Mouse (Mus musculus) forebrain, embryonic 12.5 days (tissue): ENCODE results near the gene Zfr. TPM values are rescaled to one million over a fixed set of nuclear protein-coding genes. Genes with fewer than 3 reads are reported as not detected.

Experiments used
- ATAC-seq: fragments of 200-750 bp; cut with Nextera tagmentation; 2 replicates; pipeline ENCODE4 v1.8.0; 2017; ENCODE audit warnings: moderate TSS enrichment; ENCODE audit not compliant: low FRiP score
- H3K27ac ChIP-seq: fragments of 300-500 bp; sonication (generic); 2 replicates; pipeline ENCODE4 v1.5.1; 2016; ENCODE audit warnings: mild to moderate bottlenecking
- H3K27me3 ChIP-seq: fragments of 300-500 bp; sonication (generic); 2 replicates; pipeline ENCODE4 v1.6.1; 2016; ENCODE audit warnings: mild to moderate bottlenecking
- H3K36me3 ChIP-seq: fragments of 300-500 bp; sonication (generic); replicated peaks from 2 replicates; pipeline ENCODE4 v1.6.1; 2016; ENCODE audit warnings: mild to moderate bottlenecking
- H3K4me1 ChIP-seq: fragments of 300-500 bp; sonication (generic); 2 replicates; pipeline ENCODE4 v1.6.1; 2016
- H3K4me2 ChIP-seq: fragments of 300-500 bp; sonication (generic); 2 replicates; pipeline ENCODE4 v1.6.1; 2016; ENCODE audit warnings: mild to moderate bottlenecking, moderate library complexity
- H3K4me3 ChIP-seq: fragments of 300-500 bp; sonication (generic); replicated peaks from 2 replicates; pipeline ENCODE4 v1.5.1; 2016; ENCODE audit warnings: mild to moderate bottlenecking
- H3K9ac ChIP-seq: fragments of 300-500 bp; sonication (generic); 2 replicates; pipeline ENCODE4 v1.6.1; 2016; ENCODE audit warnings: mild to moderate bottlenecking
- H3K9me3 ChIP-seq: fragments of 300-500 bp; sonication (generic); 2 replicates; pipeline ENCODE4 v1.6.1; 2016
- WGBS: fragments of 180-500 bp; shearing (Covaris S2); methylation state at CpG from one replicate; pipeline ENCODE4 v1.1.7; 2016; 5-methylcytosine and 5-hydroxymethylcytosine counted together
- polyA plus RNA-seq: library from polyadenylated mRNA; unstranded; fragments of >200 nt; fragmentation: Nextera tagmentation; extraction: Ambion mirVana; gene quantifications from 2 replicates; pipeline ENCODE4 v1.2.1, GENCODE M21; 2016

Gene Zfr
- polyA plus RNA-seq: 117 and 131 TPM in 2 replicates

DNA sequence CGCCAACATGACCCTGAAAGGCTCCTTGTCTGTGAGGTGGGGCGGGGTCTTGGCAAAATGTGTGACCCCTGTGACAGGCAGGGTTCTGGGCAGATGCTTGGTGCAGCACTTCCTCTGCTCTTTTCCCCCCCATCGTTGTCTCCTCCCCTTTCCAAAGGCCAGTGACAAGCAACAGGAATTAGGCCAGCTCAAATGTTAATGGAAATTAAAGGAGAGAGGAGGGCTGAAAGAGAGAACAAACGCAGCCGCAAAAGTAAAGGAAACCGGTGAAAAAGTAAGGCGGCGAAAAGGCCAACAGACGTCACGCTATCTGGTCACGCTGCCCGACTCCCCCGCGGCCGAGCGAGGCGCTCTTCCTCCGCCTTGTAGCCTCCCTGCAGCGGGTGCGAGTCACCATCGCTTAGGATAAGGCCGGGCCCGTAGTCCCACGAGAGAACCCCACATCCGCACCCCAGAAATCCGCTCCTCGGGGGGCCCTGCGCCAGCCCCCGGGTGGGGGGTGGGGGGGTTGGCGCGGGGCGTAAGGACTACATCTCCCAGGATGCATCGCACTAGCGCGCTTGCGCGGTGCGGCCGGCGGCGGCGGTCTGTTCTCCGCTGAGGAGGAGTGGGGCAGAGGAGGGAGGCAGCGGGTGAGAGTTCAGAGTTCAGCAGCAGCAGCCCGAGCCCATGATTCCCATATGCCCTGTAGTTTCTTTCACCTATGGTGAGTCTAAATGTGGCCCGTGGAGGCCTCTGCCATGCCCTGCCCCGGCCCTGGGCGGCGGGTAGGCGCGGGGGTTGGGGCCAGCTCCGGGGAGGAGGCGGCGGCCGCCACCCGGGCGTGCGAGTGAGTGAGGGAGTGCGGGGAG, at the start of gene Zfr:
Gene Zfr (plus strand): TSS at position 590 of the 851 bp plus-strand sequence.
- peak; percentile 95 for ATAC-seq
- H3K9me3 ChIP-seq: no peaks in the 10 kb centered on the region
- under 1% methylated on average over 58 of the region's 59 CpGs for WGBS
- peaks cover 5% of the 10 kb centered on the region; the same call in 1 of the 2 replicates for H3K27me3 ChIP-seq
- H3K4me1 ChIP-seq: peaks cover 13% of the 10 kb centered on the region; the same call in 1 of the 2 replicates
- H3K36me3 ChIP-seq: no peaks in the 10 kb centered on the region
- H3K4me3 ChIP-seq: peak within 1 kb of the TSS; percentile 99
- peak within 1 kb of the TSS; percentile 87 for H3K4me2 ChIP-seq
- peak within 1 kb of the TSS; percentile 100 for H3K9ac ChIP-seq
- H3K27ac ChIP-seq: peak within 1 kb of the TSS; percentile 91

DNA sequence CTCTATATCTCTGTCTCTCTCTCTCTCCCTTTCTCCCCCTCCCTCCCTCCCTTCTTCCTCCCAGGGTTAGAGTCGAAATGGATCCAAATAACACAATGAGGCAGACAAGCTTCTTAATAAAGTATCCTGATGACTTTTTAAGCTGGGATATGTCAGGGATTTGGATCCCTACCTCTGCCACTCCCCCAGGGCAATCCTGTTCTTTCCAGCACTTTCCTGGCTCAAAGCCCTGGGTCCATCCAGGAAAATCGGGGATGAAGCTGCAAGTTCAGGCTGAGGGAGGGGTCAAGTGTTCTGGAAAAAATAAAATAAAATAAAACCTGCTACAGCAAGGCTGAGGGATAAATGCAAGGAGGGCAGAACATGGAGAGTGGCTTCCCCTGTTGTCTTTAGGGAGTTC, 49.7 kb upstream of the Zfr start:
- Histone ChIP-seq H3K27ac (no peak overlapping the region), H3K4me2 (no peak overlapping the region), H3K36me3 (no peaks in the 10 kb centered on the region), H3K27me3 (no peaks in the 10 kb centered on the region), H3K9ac (no peak overlapping the region), H3K4me1 (no peaks in the 10 kb centered on the region), H3K9me3 (0 out of 2 replicates have a peak, but pooled peaks cover 6% of the 10 kb centered on the region), H3K4me3 (no peak overlapping the region)
- 88% methylated on average over 2 of the region's 2 CpGs for WGBS
- no peak for ATAC-seq

DNA sequence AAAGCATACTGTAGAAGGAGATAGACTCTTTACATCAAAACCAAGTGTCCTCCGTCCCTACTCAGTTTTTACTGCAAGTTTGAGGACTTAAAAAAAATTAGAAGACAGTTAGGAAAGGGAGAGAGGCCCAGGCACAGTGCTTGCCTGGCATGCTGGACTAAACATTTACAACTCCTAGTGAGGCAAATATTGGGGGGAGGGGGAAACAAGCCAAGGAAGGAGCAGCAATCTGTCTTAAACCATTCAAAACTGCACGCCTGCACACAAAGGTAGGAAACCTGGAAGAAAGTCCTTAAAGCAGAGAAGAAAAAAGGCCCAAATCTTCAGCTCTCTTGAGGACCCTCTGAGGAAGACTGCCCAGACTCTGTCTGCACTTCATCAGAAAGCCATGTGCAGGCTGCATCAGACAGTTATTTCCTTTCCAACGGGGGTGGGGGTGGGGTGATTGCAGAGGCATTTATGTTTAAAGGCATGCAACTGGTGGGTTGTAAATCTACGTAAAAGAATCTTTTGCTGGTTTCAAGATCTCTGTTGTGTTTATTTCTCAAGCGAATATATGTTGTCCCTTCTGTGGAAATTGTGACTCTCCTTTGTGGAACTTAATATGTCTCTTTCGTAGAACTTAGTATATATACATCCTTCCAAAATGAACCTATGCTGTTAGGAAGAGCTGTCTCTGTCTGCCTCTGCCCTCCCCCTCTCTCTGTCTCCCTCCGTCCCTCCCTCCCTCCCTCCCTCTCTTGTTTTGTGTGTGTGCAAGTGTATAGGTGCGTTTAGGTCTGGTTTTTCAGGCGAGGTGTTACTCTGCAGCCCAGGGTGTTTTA, 49.0 kb upstream of the Zfr start:
- ATAC-seq: no peak
- H3K27ac ChIP-seq: no peak overlapping the region
- 75% methylated on average over 9 of the region's 9 CpGs for WGBS
- no peak overlapping the region for H3K9ac ChIP-seq
- no peak overlapping the region for H3K4me2 ChIP-seq
- H3K4me1 ChIP-seq: no peaks in the 10 kb centered on the region
- H3K27me3 ChIP-seq: no peaks in the 10 kb centered on the region
- no peak overlapping the region for H3K4me3 ChIP-seq
- H3K9me3 ChIP-seq: 0 out of 2 replicates have a peak, but pooled peaks cover 2% of the 10 kb centered on the region
- no peaks in the 10 kb centered on the region for H3K36me3 ChIP-seq

DNA sequence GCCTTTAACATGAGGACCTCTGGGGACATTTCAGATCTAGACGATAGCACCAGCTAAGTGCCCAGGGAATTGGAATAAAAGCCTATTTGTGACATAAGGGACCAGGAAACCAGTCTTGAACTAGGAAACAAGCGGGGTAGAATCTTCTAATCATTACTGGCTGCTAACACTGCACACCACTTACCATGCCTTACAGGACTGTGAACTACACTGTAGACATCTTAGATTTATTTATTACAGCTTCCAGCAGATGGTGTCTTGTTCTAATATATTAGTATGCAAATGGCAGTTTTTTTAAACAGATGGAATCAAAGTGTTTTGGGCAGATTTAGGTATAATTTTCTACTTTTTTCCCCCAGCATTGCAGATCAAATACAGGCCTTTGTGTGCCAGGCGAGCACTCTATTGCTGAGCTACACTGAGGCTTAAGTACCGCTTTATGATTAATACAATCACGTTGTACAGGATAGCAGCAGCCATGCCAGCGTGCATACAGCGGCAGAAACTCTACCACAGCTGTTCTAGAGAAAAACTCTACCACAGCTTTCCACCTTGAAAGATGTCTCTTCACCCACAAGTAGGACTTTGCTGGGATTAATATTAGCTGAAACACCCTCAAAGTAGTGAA, 44.8 kb upstream of the Zfr start:
- Histone ChIP-seq H3K9ac (no peak overlapping the region), H3K4me2 (no peak overlapping the region), H3K27ac (no peak overlapping the region), H3K4me1 (no peaks in the 10 kb centered on the region), H3K9me3 (no peaks in the 10 kb centered on the region), H3K27me3 (no peaks in the 10 kb centered on the region), H3K36me3 (no peaks in the 10 kb centered on the region), H3K4me3 (no peak overlapping the region)
- ATAC-seq: no peak
- WGBS: 88% methylated on average over 7 of the region's 7 CpGs

DNA sequence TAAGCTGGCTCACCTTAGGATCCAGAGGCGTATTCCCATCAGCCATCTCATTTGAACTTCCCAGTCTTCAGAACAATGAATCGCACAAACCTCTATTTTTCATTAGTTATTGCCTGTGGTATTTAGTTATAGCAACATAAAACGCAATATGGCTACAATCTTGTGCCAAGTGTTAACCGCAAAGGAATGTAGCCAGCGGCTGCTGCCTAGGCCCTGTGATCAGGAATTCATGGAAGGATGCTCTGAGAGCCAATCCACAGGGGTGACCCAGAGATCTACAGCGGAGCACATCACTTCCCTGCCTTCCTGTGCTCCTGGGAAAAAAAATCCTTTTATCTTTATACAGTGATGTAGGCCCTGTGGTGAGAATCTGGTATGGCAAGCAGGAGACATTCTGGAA, 43.2 kb upstream of the Zfr start:
- ATAC-seq: no peak
- H3K36me3 ChIP-seq: no peaks in the 10 kb centered on the region
- H3K9ac ChIP-seq: no peak overlapping the region
- 95% methylated on average over 6 of the region's 6 CpGs for WGBS
- no peak overlapping the region for H3K27ac ChIP-seq
- H3K9me3 ChIP-seq: no peaks in the 10 kb centered on the region
- H3K4me1 ChIP-seq: no peaks in the 10 kb centered on the region
- H3K4me2 ChIP-seq: no peak overlapping the region
- no peaks in the 10 kb centered on the region for H3K27me3 ChIP-seq
- H3K4me3 ChIP-seq: no peak overlapping the region

DNA sequence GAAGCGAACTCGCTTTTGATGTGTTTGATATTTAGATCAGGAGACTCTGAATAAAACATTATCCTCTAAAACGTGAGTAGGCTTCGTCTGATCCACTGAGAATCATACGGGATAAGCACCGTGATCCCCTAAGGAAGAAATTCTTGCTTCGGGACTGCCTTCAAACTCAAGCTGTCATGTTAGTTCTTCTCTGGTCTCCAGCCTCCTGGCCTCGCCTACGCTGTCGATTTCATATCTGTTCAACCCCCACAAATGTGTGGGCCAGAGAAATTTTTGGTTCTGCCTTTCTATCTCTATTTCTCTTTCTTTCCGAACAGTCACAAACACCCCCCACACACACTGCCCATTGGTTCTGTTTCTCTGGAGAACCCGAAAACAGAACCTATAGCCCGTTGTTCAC, 35.3 kb upstream of the Zfr start:
- Histone ChIP-seq H3K36me3 (no peaks in the 10 kb centered on the region), H3K4me2 (no peak overlapping the region), H3K9me3 (no peaks in the 10 kb centered on the region), H3K9ac (no peak overlapping the region), H3K4me3 (no peak overlapping the region), H3K27me3 (no peaks in the 10 kb centered on the region), H3K4me1 (no peaks in the 10 kb centered on the region), H3K27ac (no peak overlapping the region)
- no peak for ATAC-seq
- 94% methylated on average over 13 of the region's 13 CpGs for WGBS

DNA sequence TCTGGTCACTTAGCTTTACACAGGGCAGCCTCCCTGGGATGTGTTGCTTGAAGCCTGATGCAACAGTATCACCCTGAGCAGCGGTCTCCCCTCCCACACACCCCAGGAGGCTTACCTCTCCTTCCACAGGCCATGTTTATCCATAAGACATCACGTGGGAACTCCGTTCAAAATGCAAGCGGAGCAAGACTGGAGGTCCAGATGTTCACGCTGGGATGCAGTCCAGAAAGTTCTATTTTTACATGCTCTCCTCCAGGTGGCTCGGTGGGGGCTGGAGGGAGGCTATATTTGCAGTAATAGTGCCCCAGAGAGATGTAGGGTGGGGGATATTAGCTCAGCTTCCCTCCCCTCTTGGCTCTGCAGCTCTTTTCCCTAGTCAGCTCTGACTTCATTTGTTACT, 33.5 kb upstream of the Zfr start:
- WGBS: 81% methylated on average over 6 of the region's 6 CpGs
- ATAC-seq: no peak

DNA sequence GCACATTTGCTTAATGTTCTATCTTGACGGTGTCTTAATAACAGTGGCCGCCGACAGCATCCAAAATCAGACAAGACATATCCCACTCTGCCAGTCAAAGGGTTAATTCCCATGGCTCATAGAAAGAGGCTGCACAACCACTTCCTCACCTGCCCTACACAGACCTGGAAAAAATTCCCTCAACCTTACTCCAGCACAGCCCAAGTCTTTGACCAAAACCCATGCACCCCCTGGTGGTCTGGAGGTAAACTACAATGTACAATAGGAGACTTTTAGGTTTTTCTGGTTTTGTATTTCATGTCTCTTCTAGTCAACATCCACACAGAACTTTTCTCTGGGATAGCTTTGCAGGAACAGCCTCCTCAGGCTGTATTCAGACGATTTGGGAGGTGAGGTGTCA, 32.8 kb upstream of the Zfr start:
- H3K4me1 ChIP-seq: no peaks in the 10 kb centered on the region
- H3K9me3 ChIP-seq: no peaks in the 10 kb centered on the region
- WGBS: 77% methylated on average over 4 of the region's 4 CpGs
- no peak for ATAC-seq
- no peak overlapping the region for H3K9ac ChIP-seq
- H3K4me2 ChIP-seq: no peak overlapping the region
- H3K27ac ChIP-seq: no peak overlapping the region
- no peak overlapping the region for H3K4me3 ChIP-seq
- no peaks in the 10 kb centered on the region for H3K36me3 ChIP-seq
- no peaks in the 10 kb centered on the region for H3K27me3 ChIP-seq

More for the DNA sequence above, 33.5 kb upstream of the Zfr start:
- H3K4me3 ChIP-seq: no peak overlapping the region
- H3K27ac ChIP-seq: no peak overlapping the region
- no peak overlapping the region for H3K4me2 ChIP-seq
- H3K4me1 ChIP-seq: no peaks in the 10 kb centered on the region
- no peaks in the 10 kb centered on the region for H3K36me3 ChIP-seq
- H3K9ac ChIP-seq: no peak overlapping the region
- no peaks in the 10 kb centered on the region for H3K9me3 ChIP-seq
- no peaks in the 10 kb centered on the region for H3K27me3 ChIP-seq

DNA sequence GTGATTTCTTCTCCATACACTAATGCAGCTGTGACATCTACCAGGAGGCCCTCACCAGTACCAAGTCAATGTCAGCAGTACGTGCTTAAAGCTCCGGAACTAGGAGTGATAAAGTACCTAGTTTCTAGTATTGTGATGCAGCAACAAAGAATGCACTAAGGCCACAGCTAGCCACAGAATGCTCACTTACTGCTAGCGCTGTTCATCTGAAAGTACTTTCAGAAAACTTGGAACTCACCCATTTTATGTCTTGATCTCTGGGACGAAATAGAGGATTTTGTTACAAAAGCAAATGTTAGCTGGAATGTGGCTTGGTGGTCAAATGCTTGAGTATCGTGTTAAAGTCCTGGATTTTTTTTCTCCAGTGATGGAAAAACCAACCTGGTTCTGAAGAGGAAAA, 30.0 kb upstream of the Zfr start:
- Histone ChIP-seq H3K27me3 (no peaks in the 10 kb centered on the region), H3K4me3 (no peak overlapping the region), H3K36me3 (no peaks in the 10 kb centered on the region), H3K9ac (no peak overlapping the region), H3K4me2 (no peak overlapping the region), H3K4me1 (no peaks in the 10 kb centered on the region; the same call in 1 of the 2 replicates), H3K9me3 (no peaks in the 10 kb centered on the region), H3K27ac (no peak overlapping the region)
- WGBS: 88% methylated on average over 5 of the region's 5 CpGs
- no peak for ATAC-seq

DNA sequence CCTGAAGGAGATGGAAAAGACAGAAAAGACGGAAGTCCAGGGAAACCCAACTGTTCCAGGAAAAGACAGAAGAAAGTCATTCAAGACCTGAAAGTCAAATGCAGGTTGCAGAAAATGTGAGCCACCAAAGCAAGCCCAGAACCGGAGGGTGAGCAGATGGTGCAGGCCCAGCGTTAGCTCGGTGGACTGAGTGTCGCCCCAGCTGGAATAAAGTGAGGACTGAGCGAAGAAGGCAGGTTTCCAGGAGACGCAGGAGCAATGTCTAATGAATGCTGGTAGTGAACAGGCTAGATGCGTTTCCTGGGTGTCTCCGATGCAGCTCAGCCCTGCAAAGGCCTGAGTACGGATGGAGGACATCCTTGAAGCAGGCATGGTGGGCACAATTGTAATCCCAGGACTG, 29.5 kb upstream of the Zfr start:
- Histone ChIP-seq H3K4me1 (peaks cover 2% of the 10 kb centered on the region; the same call in 1 of the 2 replicates), H3K27ac (no peak overlapping the region), H3K9me3 (no peaks in the 10 kb centered on the region), H3K4me3 (no peak overlapping the region), H3K27me3 (no peaks in the 10 kb centered on the region), H3K4me2 (no peak overlapping the region), H3K9ac (no peak overlapping the region), H3K36me3 (no peaks in the 10 kb centered on the region)
- WGBS: 91% methylated on average over 10 of the region's 10 CpGs
- ATAC-seq: no peak

DNA sequence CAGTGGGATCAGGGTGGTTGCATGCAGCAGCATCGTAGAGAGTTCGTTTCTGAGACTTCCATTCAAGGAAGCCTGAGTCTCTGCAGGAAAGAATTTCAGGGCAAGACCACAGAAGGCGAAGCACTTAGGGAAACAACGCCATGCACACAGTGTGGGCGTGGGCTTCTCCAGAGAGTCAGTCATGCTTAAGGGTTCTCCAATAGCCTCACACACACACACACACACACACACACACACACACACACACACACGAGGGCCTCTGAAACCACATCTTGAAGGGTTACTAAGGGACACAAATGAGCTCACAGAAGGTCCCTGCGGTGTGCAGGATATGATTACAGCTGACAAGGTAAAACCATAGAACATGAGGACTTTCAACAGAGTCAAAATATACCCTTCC, 27.5 kb upstream of the Zfr start:
- H3K27ac ChIP-seq: no peak overlapping the region
- H3K9ac ChIP-seq: no peak overlapping the region
- ATAC-seq: no peak
- no peaks in the 10 kb centered on the region for H3K27me3 ChIP-seq
- H3K4me2 ChIP-seq: no peak overlapping the region
- H3K4me3 ChIP-seq: no peak overlapping the region
- peaks cover 12% of the 10 kb centered on the region; the same call in 1 of the 2 replicates for H3K4me1 ChIP-seq
- no peaks in the 10 kb centered on the region for H3K9me3 ChIP-seq
- no peaks in the 10 kb centered on the region for H3K36me3 ChIP-seq
- WGBS: 77% methylated on average over 7 of the region's 7 CpGs

DNA sequence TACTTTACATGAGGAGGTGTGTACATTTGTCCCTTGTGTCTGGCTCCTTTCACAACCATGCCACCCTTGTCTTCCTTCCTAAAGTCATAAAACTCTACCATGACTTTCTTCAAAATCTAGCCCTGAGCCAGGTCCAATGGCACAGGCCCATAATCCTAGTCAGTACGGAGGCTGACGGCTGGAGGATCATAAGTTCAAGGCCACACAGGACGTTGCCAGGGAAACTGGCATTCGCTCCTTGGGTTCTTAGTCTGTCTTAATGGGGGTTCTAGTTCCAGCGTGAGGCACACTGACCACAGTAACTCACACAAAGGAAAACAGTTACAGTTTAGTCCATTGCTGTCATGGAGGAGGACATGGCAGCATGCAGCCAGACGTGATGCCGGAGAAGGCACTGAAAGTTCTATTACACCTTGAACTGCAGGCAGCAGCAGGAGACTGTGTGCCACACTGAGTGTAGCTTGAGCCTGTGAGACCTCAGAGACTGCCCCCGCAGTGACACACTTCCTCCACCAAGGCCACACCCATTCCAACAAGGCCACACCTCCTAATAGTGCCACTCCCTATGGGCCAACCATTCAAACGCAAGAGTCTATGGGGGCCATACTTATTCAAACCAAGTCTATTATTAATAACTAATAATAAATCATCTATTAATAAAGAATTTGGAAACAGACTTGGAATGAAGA, 26.5 kb upstream of the Zfr start:
- H3K27ac ChIP-seq: no peak overlapping the region
- peaks cover 12% of the 10 kb centered on the region; the same call in 1 of the 2 replicates for H3K4me1 ChIP-seq
- no peak for ATAC-seq
- WGBS: 90% methylated on average over 9 of the region's 9 CpGs
- no peaks in the 10 kb centered on the region for H3K36me3 ChIP-seq
- H3K4me3 ChIP-seq: no peak overlapping the region
- no peaks in the 10 kb centered on the region for H3K27me3 ChIP-seq
- H3K9me3 ChIP-seq: no peaks in the 10 kb centered on the region
- no peak overlapping the region for H3K9ac ChIP-seq
- H3K4me2 ChIP-seq: no peak overlapping the region
